In genomic region chr12:36302326-36302725, GRCm38 (mm10) we compare ENCODE assay signal across 16 mouse cellular contexts. TPM values are rescaled to one million over a fixed set of nuclear protein-coding genes. Genes with fewer than 3 reads are reported as not detected.
A peak's percentile ranks its signal among the peaks of the same experiment; 100 is the strongest.
DNase-seq lines count a peak whose midpoint lies in the region; ATAC-seq lines count a peak whose summit lies in the region.
"Had no signal": no experiment of that assay in that cellular context is flagged by ENCODE, and none has a peak within 500 bp of the region (broad histone marks: within the 10 kb centered on the region; RNA-seq: fewer than 3 reads in every experiment).

No protein-coding gene starts in this region.

- no peak overlapping the region for H3K4me2 ChIP-seq in embryonic facial prominence, embryonic 15.5 days (replicated peaks)
- H3K4me2 ChIP-seq: intestine, embryonic 15.5 days; limb, embryonic 13.5 days had no signal

- peak overlapping the region; percentile 25; the same call in 1 of the 2 replicates for H3K27ac ChIP-seq in embryonic facial prominence, embryonic 15.5 days (replicated peaks)
- no peak overlapping the region for H3K27ac ChIP-seq in embryonic facial prominence, embryonic 10.5 days (replicated peaks)
- H3K27ac ChIP-seq: intestine, embryonic 15.5 days; limb, embryonic 13.5 days had no signal

- no peak for ATAC-seq in embryonic facial prominence, embryonic 15.5 days (ENCODE audit: insufficient number of reproducible peaks, low FRiP score, low TSS enrichment, low read depth)
- ATAC-seq: activated CD4-positive, CD25-positive, alpha-beta regulatory T cell, adult 4 months; intestine, embryonic 15.5 days had no signal

- WGBS in embryonic facial prominence, embryonic 15.5 days: 79% methylated on average over 12 of the region's 12 CpGs
- WGBS in embryonic facial prominence, embryonic 10.5 days: 84% methylated on average over 12 of the region's 12 CpGs

- no peak overlapping the region for H3K9ac ChIP-seq in embryonic facial prominence, embryonic 15.5 days
- H3K9ac ChIP-seq: intestine, embryonic 15.5 days; limb, embryonic 13.5 days had no signal

- no peaks in the 10 kb centered on the region for H3K4me1 ChIP-seq in embryonic facial prominence, embryonic 15.5 days
- no peaks in the 10 kb centered on the region for H3K4me1 ChIP-seq in embryonic facial prominence, embryonic 10.5 days
- H3K4me1 ChIP-seq: intestine, embryonic 15.5 days; limb, embryonic 13.5 days had no signal

- H3K4me3 ChIP-seq in embryonic facial prominence, embryonic 15.5 days (replicated peaks): no peak overlapping the region
- H3K4me3 ChIP-seq in embryonic facial prominence, embryonic 10.5 days: no peak overlapping the region
- H3K4me3 ChIP-seq: intestine, embryonic 15.5 days; limb, embryonic 13.5 days had no signal

- no peak for DNase-seq in embryonic facial prominence, embryonic 10.5 days (ENCODE audit: low spot score)
- peak; percentile 21 for DNase-seq in right cerebral cortex, adult 18-20 months
- DNase-seq in right cerebral cortex, postnatal 14 days: no peak
- peak; percentile 53 to 59 for DNase-seq in layer of hippocampus, postnatal 14 days (ENCODE audit: low spot score in 2 of 2)
- DNase-seq in right cerebral cortex, postnatal 4 days: peak; percentile 25
- no peak for DNase-seq in spleen, postnatal 36 days (ENCODE audit: low spot score in 2 of 2)
- DNase-seq in gastrocnemius, postnatal 4 days (ENCODE audit: low spot score in 2 of 2): no peak
- DNase-seq: heart, postnatal 4 days; kidney, postnatal 14 days; midbrain, embryonic 14.5 days had no signal

- H3K27me3 ChIP-seq in embryonic facial prominence, embryonic 15.5 days: no peaks in the 10 kb centered on the region
- H3K27me3 ChIP-seq in embryonic facial prominence, embryonic 10.5 days (replicated peaks; ENCODE audit: low read depth, poor library complexity, severe bottlenecking): no peaks in the 10 kb centered on the region
- H3K27me3 ChIP-seq: intestine, embryonic 15.5 days; limb, embryonic 13.5 days had no signal

- H3K9me3 ChIP-seq in embryonic facial prominence, embryonic 15.5 days (replicated peaks): no peaks in the 10 kb centered on the region
- H3K9me3 ChIP-seq in embryonic facial prominence, embryonic 10.5 days: no peaks in the 10 kb centered on the region
- H3K9me3 ChIP-seq: intestine, embryonic 15.5 days; limb, embryonic 13.5 days had no signal

- no peaks in the 10 kb centered on the region for H3K36me3 ChIP-seq in embryonic facial prominence, embryonic 15.5 days
- H3K36me3 ChIP-seq in embryonic facial prominence, embryonic 10.5 days (replicated peaks): no peaks in the 10 kb centered on the region
- H3K36me3 ChIP-seq: G1E; intestine, embryonic 15.5 days; limb, embryonic 13.5 days had no signal

RNA-seq across cellular contexts. Expression of gene Sostdc1, which starts 11.6 kb away (rescaled TPM):
- 220 and 230 TPM in 2 replicates for polyA plus RNA-seq in embryonic facial prominence, embryonic 15.5 days (2015; fragmentation: Nextera tagmentation; extraction: Ambion mirVana)
- polyA plus RNA-seq in embryonic facial prominence, embryonic 10.5 days (2016; fragmentation: Nextera tagmentation; extraction: Ambion mirVana): 21.9 and 23.7 TPM in 2 replicates
- total RNA-seq in layer of hippocampus, postnatal 14 days (2021): 10 to 100 TPM in 1 of 2 experiments, 1 to 10 TPM in 1; 6.6 to 33.9 TPM
- total RNA-seq in gastrocnemius, postnatal 4 days (2021): 10 to 100 TPM; 10.4 to 11.3 TPM
- total RNA-seq: G1E had no signal
- polyA plus RNA-seq: G1E had no signal

RNA-seq across cellular contexts. Expression of gene Lrrc72, which starts 49.1 kb away (rescaled TPM):
- polyA plus RNA-seq in embryonic facial prominence, embryonic 15.5 days (2015; fragmentation: Nextera tagmentation; extraction: Ambion mirVana): 0.18 TPM in 1 of 2 replicates, not detected in the other
- not detected in 2 replicates for polyA plus RNA-seq in embryonic facial prominence, embryonic 10.5 days (2016; fragmentation: Nextera tagmentation; extraction: Ambion mirVana)
- not detected for total RNA-seq in layer of hippocampus, postnatal 14 days (2021)
- total RNA-seq in gastrocnemius, postnatal 4 days (2021): not detected
- total RNA-seq: G1E; heart, postnatal 4 days had no signal
- polyA plus RNA-seq: activated CD4-positive, CD25-positive, alpha-beta regulatory T cell, adult 4 months; embryonic facial prominence, embryonic 14.5 days; G1E; intestine, embryonic 15.5 days; limb, embryonic 13.5 days; midbrain, embryonic 14.5 days had no signal

Comparison
In these comparisons a context has a peak if more than half of its experiments do, and no peak if none do; other contexts are left out.
1. DNase-seq: peak in right cerebral cortex, adult 18-20 months (single experiment), layer of hippocampus, postnatal 14 days (2 of 2) and right cerebral cortex, postnatal 4 days (single experiment); none in embryonic facial prominence, embryonic 10.5 days (single experiment), right cerebral cortex, postnatal 14 days (single experiment), spleen, postnatal 36 days (0 of 2) and gastrocnemius, postnatal 4 days (0 of 2).